Mouse (Mus musculus) G1E-ER4 (cell line): ENCODE results near the gene Cpb2. TPM values are rescaled to one million over a fixed set of nuclear protein-coding genes. Genes with fewer than 3 reads are reported as not detected.

Experiments used
- GATA1 ChIP-seq: IDR thresholded peaks from one replicate; pipeline ENCODE4 v1.8.0; 2012; ENCODE audit warnings: low read length, inconsistent platforms
- polyA plus RNA-seq: library from polyadenylated mRNA; stranded (reverse); fragments of >175 nt; gene quantifications from 2 replicates; pipeline ENCODE4 v1.2.3, GENCODE M21; 2012

The Cpb2 gene
- polyA plus RNA-seq, 1 experiment, result not detected

GRCm38 (mm10) chr14:75235552-75235951 is 6.5 kb upstream of the Cpb2 start:
- no peak for TF ChIP-seq GATA1

DNA sequence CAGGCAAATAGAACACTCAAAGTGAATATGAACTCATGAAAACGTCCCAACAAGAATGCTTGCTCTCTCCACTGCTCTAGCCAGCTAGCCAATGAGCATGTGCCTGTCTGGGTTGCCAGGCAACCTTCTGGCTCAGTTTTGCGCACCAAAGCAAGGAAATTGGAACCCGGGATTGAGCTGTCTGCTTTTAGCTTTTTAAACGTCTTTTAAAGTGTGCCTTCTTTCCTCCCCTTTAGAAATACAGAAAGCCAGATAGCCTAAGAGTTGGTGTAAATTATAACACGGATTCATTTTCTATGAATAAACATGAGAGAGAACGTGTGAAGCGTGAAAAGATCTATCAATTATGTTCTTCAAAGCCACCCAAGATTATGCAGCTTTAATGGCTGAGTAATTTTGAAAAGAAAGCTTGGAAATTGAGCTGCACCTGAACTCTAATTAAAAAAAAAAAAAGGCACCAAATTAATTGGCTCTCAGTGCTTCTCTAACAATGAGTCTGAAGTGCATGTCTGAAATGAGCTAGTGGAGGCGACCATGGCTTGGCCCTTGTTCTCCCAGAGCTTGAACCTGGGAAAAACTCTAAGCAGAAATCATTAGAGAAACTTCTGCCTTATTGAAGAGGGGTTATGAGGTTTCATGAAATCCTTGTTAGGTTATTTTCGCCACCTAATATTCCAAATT is 6.0 kb upstream of the Cpb2 start:
- TF ChIP-seq GATA1, result no peak

DNA sequence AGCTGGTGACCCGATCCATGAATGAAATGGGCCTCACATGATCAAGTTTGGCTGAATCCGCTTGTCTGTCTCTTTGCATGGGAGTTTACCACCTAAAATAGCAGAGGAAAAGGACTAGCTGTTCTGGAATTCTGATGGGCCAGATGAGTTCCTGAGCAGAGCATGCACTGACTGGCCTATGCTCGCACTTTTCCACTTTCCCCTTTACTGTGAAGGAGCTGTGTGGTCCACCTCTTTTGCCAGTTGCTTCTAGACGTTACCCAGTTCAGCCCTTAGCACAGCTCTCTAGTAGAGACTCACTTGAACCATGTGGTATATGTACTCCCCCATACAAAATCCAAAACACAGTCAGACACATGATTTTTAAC is 5.5 kb upstream of the Cpb2 start:
- TF ChIP-seq GATA1, result no peak

DNA sequence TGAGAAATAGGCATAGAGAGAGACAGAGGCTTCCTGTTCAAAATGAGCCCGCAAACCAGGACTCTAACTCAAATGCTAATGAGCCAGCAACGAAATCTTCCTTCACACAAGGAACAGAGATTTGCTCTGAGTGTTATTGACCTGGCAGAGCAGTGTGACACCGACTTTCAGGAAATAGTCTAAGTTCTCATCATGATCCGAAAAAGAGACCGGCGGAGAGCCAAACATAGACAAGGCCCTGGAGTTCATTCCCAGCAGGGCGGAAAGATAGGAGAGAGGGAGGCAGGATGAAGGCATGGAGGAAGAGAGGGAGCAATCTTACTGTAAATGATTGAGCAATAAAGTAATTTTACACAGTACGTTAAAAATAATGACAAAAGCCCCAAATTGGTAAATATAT is 5.0 kb upstream of the Cpb2 start:
- TF ChIP-seq GATA1, result no peak

DNA sequence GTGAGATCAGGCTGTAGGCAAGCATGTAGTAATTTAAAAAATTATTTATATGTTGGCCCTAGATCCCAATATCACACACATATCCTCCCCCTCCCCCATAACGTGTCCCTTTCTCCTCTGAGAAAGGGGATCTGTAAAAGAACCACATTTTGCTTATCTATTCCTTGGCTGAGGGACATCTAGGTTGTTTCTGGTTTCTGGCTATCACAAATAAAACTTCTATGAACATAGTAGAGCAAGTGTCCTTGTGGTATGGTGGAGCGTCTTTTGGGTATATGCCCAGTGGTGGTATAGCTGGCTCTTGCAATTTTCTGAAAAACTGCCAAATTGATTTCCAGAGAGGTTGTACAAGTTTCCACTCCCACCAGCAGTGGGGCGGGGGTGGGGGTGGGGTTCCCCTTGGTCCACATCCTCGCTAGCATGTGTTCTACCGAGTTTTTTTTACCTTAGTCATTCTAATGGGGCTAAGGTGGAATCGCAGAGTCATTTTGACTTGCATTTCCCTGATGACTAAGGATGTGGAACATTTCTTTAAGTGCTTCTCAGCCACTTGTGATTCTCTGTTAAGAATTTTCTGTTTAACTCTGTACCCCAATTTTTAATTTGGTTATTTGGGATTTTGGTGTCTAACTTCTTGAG is 3.9 kb upstream of the Cpb2 start:
- TF ChIP-seq GATA1, result no peak

- TF ChIP-seq GATA1, result no peak
These were observed 4.2 kb downstream of the Cpb2 start for GRCm38 (mm10) chr14:75246024-75247000.

- no peak for TF ChIP-seq GATA1
These were observed 8.3 kb downstream of the Cpb2 start for GRCm38 (mm10) chr14:75250432-75250831.

DNA sequence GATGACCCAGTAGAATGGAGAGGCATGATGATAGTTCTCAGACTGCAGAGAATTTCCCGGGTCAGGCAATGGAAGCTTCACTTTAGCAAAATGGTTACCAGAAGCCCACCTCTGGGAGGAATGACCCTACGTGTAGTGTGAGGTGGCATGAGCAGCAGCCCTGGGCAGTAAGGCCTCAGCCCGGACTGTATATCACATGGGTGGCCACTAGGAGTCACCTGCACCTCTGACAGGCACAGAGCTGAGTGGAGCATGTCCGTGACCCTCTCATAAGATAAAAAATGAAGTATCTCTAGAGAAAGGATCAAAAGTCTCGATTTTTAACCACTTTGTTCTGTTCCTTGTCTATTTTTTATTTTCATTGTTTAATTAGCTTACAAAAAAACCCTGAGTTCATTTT is 14.4 kb downstream of the Cpb2 start:
- no peak for TF ChIP-seq GATA1

DNA sequence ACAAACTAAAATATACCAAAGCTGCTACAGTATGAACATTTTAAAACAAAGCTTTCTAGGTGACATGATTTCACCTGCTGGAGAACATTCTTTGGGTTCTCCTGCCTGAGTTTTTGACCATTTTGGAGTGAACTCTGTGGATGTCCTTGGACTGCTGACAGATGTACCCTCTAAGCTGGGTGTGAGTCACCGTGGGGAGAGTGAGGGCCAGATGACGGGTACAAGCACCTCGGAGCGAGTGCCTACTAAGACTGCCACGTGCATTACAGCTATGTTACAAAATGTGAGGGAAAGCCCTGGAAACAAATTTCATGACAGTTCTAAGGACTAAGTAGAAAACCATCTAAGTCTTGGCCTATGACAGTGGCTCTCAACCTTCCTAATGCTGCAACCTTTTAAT is 27.4 kb downstream of the Cpb2 start:
- TF ChIP-seq GATA1, result no peak

- no peak for TF ChIP-seq GATA1
These were observed 37.6 kb downstream of the Cpb2 start for GRCm38 (mm10) chr14:75279716-75280115.

DNA sequence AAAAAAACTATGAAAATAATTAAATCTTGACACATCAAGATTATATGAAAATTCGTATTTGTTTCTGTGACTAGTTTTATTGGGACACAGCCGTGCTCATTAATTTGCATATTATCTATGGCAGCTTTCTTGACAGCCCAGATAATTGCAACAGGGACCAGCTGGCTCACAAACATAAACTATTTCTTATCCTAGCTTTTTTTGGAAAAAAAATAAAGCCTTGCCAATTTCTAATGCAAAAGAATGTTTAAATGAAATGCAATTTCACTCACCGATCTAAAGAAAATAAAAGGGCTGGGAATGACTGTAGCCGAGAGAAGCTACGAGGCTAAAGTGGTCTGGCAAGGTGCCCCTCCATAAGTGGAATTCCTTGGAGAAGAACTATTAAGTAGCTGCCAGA is 38.3 kb downstream of the Cpb2 start:
- no peak for TF ChIP-seq GATA1

DNA sequence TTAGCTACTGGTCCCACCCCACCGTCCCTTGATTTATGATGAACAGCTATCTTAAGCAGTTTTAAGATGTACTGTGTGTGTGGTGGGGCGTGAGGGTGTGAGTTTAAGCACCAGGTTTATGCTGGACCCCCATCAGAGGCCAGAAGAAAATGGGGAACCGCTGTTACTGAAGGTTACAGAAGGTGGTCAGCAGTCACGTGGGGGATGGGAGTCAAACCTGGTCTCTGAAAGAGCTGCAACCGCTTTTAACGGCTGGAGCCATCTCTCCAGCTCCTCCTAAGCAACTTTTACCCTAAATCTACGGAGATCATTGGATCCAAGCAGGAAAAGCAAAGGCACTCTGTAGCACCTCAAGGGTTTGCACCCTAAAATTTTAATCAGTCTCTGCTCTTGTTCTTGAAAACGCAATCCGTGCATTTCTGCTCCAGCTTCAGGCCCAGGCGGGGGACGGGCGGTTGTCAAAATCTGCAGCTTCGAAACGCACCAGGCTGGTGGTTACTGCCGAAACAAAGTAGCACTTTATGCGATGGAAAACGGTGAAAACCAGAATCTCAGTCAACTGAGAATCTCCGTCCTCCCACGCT is 41.6 kb downstream of the Cpb2 start:
- TF ChIP-seq GATA1, result no peak

DNA sequence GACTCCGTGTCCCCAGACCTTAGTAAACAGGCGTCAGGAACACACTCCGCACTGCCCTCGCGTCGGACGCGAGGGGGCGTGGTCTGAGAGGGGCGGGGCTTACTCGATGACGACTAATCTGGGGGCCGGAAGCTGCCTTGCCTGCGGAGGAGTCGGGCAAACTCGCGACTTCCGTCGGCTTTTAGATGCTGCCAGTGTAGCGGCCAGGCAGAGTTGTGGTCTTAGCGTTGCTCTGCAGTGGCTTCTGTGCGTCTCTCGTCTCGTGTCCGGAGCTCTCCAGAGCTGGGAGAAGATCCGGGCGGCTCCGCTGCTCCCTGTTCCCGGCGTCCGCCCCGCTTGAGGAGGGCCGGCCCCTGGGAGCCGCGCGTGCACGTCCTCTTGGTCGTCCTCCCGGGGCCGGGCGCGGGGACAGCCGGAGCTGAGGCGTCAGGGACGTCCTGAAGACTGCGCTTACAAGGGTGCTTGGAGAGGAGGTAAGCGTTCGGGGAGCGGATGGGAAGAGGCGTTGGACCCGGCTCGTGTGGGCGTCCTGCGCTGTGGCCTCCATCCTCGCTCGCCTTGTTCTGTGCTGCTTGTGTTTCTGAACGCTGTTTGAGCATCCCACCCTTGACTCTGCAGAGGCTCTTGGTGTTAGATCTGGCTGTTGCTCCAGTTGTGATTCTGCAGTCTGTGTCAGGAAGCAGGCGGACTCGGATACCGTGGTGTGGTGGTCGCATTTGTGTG is 42.3 kb downstream of the Cpb2 start, which contains the start of gene Zc3h13:
TSS of gene Zc3h13 (plus strand) at position 181 of the 723 bp plus-strand sequence.
- no peak for TF ChIP-seq GATA1

GRCm38 (mm10) chr14:75301081-75301480 is 59.0 kb downstream of the Cpb2 start:
- TF ChIP-seq GATA1, result no peak

DNA sequence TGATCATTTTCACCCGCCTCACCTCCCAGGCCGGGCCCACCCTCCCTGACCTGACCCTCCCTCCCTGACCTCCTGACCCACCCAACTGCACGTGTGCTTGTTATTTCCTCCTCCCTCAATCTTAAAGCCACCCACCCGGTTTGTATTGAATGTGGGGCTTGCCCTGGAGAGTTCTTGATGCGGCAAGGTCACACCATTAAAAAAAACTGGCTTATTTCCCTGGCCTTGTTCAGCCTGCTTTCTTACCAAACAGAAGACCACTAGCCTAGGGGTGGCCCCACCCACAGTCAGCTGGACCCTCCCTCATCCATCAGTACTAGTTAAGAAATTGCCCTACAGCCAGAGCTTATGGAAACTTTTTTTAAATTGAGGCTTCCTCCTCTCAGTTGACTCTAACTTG is 61.7 kb downstream of the Cpb2 start:
- TF ChIP-seq GATA1, result no peak
